Mouse (Mus musculus) MEL (cell line): Measurements from ENCODE around the gene Tifa.

ENCODE experiments used
- BHLHE40 ChIP-seq: IDR thresholded peaks from 2 replicates; pipeline ENCODE4 v1.6.1; 2012; ENCODE audit warnings: low read depth, mild to moderate bottlenecking, inconsistent platforms, low read length, improper control_type of control experiment, borderline replicate concordance
- CHD2 ChIP-seq: IDR thresholded peaks from 2 replicates; pipeline ENCODE4 v1.6.1; 2011; ENCODE audit warnings: low read length, improper control_type of control experiment
- CTCF ChIP-seq, 3 experiments: IDR thresholded peaks in 2 of 3; conservative IDR thresholded peaks in 1 of 3; 2 replicates each; pipeline ENCODE4 v1.5.1; 2011 to 2012; ENCODE audit warnings: low read length in 3 of 3, low read depth in 2 of 3, mild to moderate bottlenecking in 2 of 3, improper control_type of control experiment in 1 of 3, inconsistent platforms in 1 of 3, mixed read lengths in 1 of 3, moderate library complexity in 1 of 3; ENCODE audit not compliant: control insufficient read depth in 1 of 3, insufficient read depth in 1 of 3, poor library complexity in 1 of 3, severe bottlenecking in 1 of 3
- EP300 ChIP-seq, 2 experiments: IDR thresholded peaks; 2 replicates each; pipeline ENCODE4 v1.6.1; 2011; ENCODE audit warnings: improper control_type of control experiment in 2 of 2, low read length in 2 of 2, low read depth in 1 of 2, mild to moderate bottlenecking in 1 of 2
- GATA1 ChIP-seq: IDR thresholded peaks from 2 replicates; pipeline ENCODE4 v1.6.1; 2011; ENCODE audit warnings: low read depth, low read length, improper control_type of control experiment
- HCFC1 ChIP-seq: IDR thresholded peaks from 2 replicates; pipeline ENCODE4 v1.6.1; 2012; ENCODE audit warnings: low read depth, mild to moderate bottlenecking, inconsistent platforms, low read length, improper control_type of control experiment, moderate library complexity
- KAT2A ChIP-seq: conservative IDR thresholded peaks from 2 replicates; pipeline ENCODE4 v1.6.1; 2012; ENCODE audit warnings: low read depth, low read length, improper control_type of control experiment, inconsistent platforms
- MAX ChIP-seq: IDR thresholded peaks from 2 replicates; pipeline ENCODE4 v1.6.1; 2011; ENCODE audit warnings: low read length, improper control_type of control experiment
- MYC ChIP-seq: IDR thresholded peaks from 2 replicates; pipeline ENCODE4 v1.6.1; 2011; ENCODE audit warnings: low read depth, mild to moderate bottlenecking, low read length, improper control_type of control experiment, moderate library complexity
- POLR2A ChIP-seq, 2 experiments: IDR thresholded peaks; 2 replicates each; pipeline ENCODE4 v1.6.1; 2011 to 2012; ENCODE audit warnings: low read length in 2 of 2, mild to moderate bottlenecking in 2 of 2, control low read depth in 1 of 2, improper control_type of control experiment in 1 of 2, low read depth in 1 of 2, moderate library complexity in 1 of 2; ENCODE audit not compliant: control insufficient read depth in 1 of 2, insufficient read depth in 1 of 2, poor library complexity in 1 of 2
- SMC3 ChIP-seq: IDR thresholded peaks from 2 replicates; pipeline ENCODE4 v1.6.1; 2011; ENCODE audit warnings: low read depth, low read length, improper control_type of control experiment
- TAL1 ChIP-seq: IDR thresholded peaks from 2 replicates; pipeline ENCODE4 v1.6.1; 2012; ENCODE audit warnings: mild to moderate bottlenecking, inconsistent platforms, low read length, moderate library complexity, mixed read lengths
- USF1 ChIP-seq: IDR thresholded peaks from 2 replicates; pipeline ENCODE4 v1.6.1; 2014; ENCODE audit warnings: low read depth, mild to moderate bottlenecking, inconsistent platforms, low read length, improper control_type of control experiment, moderate library complexity
- ZMIZ1 ChIP-seq: IDR thresholded peaks from 2 replicates; pipeline ENCODE4 v1.6.1; 2012; ENCODE audit warnings: low read depth, mild to moderate bottlenecking, inconsistent platforms, low read length, improper control_type of control experiment, moderate library complexity

DNA sequence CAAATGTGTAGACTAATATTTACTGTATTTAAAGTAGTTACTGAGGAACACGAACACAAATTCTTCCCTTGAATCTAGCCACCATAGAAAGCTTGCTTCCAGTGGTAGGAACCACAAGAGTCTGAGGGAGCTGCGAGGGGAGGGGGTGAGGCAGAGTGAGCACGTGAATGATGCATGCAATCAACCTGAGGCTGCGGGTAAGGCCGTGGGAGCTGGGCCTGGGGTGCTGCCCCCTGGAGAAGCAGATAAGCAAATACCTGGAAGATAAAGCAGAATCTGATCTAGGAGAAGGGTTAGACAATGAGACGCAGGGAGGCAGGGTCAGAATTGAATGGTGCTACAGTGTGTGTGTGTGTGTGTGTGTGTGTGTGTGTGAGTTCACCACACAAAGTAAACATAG lies 41.5 kb downstream of the Tifa start:
- no peak for TF ChIP-seq POLR2A (IDR thresholded peaks at IDR 0.05; ENCODE audit: control insufficient read depth in 1 of 2, insufficient read depth in 1 of 2, low read depth in 1 of 2, low read length in 2 of 2, poor library complexity in 1 of 2)
- TF ChIP-seq TAL1 = no peak
- 0 out of 6 replicates have a peak, but pooled peaks of 1 of the 3 experiments have one; percentile 6 for TF ChIP-seq CTCF (IDR thresholded peaks at IDR 0.05 in 2 of 3, conservative IDR thresholded peaks at IDR 0.05 in 1 of 3; ENCODE audit: control insufficient read depth in 1 of 3, insufficient read depth in 1 of 3, low read depth in 2 of 3, low read length in 3 of 3, poor library complexity in 1 of 3, severe bottlenecking in 1 of 3)
- TF ChIP-seq ZMIZ1 = no peak
- TF ChIP-seq MYC = no peak
- no peak for TF ChIP-seq SMC3
- TF ChIP-seq GATA1 = no peak
- TF ChIP-seq USF1 = no peak
- TF ChIP-seq HCFC1 = no peak
- TF ChIP-seq MAX = no peak
- TF ChIP-seq EP300 (IDR thresholded peaks at IDR 0.05; ENCODE audit: low read depth in 1 of 2, low read length in 2 of 2) = no peak
- no peak for TF ChIP-seq BHLHE40
- no peak for TF ChIP-seq CHD2
- TF ChIP-seq KAT2A = no peak
